Mouse (Mus musculus): ENCODE data around the gene Myo18a. TPM values are rescaled to one million over a fixed set of nuclear protein-coding genes. Genes with fewer than 3 reads are reported as not detected.
"Not testable (repeated sequence)": the region's sequence is repeated elsewhere in the genome, so short reads cannot be mapped to it uniquely, and the experiment has no call there.

The Myo18a gene
- 25.9 and 26.4 TPM in 2 replicates for polyA plus RNA-seq (2016; fragmentation: Nextera tagmentation; extraction: Ambion mirVana)

GRCm38 (mm10) chr11:77762783-77763672 is at the start of gene Myo18a:
TSS of gene Myo18a (plus strand) at chr11:77763246.
- H3K9me3 ChIP-seq, result no peaks in the 10 kb centered on the region
- peak within 1 kb of the TSS; percentile 97 for H3K27ac ChIP-seq
- WGBS, result 2% methylated on average over 71 of the region's 79 CpGs
- peak within 1 kb of the TSS; percentile 95 for H3K4me3 ChIP-seq
- H3K4me1 ChIP-seq, result peaks cover 60% of the 10 kb centered on the region
- H3K27me3 ChIP-seq (ENCODE audit: poor library complexity, severe bottlenecking), result peaks cover 45% of the 10 kb centered on the region
- DNase-seq (ENCODE audit: extremely low spot score, low spot score), result peak; percentile 83
- no peaks in the 10 kb centered on the region for H3K36me3 ChIP-seq (replicated peaks)

DNA sequence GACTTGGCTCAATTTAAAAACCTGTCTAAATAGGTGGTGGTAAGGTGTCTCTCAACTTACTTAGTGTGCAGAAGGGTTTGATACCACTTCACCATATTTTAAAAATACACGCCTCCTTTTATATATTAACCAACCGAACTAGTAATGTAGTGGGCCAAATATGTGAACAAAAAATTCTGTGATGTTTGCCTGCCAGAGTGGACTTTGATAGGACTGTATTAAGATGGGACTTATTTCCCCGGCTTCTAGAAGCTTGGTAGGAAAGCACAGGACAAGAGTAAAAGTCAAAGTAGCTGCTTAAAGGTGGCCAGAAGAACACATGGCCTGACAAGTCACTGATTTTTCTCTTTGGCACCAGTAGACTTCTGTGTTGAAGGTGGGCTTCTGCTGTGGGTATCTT is 49.3 kb upstream of the Myo18a start:
- no peaks in the 10 kb centered on the region for H3K9me3 ChIP-seq
- no peak overlapping the region for H3K4me3 ChIP-seq
- WGBS, result 97% methylated on average over 3 of the region's 3 CpGs
- peaks cover 58% of the 10 kb centered on the region for H3K36me3 ChIP-seq (replicated peaks)
- H3K4me1 ChIP-seq, result no peaks in the 10 kb centered on the region
- H3K27me3 ChIP-seq (ENCODE audit: poor library complexity, severe bottlenecking), result no peaks in the 10 kb centered on the region
- no peak for DNase-seq (ENCODE audit: extremely low spot score, low spot score)
- no peak overlapping the region for H3K27ac ChIP-seq

GRCm38 (mm10) chr11:77719055-77719454 is 44.0 kb upstream of the Myo18a start:
- H3K9me3 ChIP-seq, result no peaks in the 10 kb centered on the region
- H3K4me3 ChIP-seq, result no peak overlapping the region
- peaks cover 25% of the 10 kb centered on the region for H3K36me3 ChIP-seq (replicated peaks)
- no peak for DNase-seq (ENCODE audit: extremely low spot score, low spot score)
- WGBS, result 94% methylated on average over 2 of the region's 2 CpGs
- H3K27ac ChIP-seq, result no peak overlapping the region
- H3K4me1 ChIP-seq, result no peaks in the 10 kb centered on the region
- no peaks in the 10 kb centered on the region for H3K27me3 ChIP-seq (ENCODE audit: poor library complexity, severe bottlenecking)

DNA sequence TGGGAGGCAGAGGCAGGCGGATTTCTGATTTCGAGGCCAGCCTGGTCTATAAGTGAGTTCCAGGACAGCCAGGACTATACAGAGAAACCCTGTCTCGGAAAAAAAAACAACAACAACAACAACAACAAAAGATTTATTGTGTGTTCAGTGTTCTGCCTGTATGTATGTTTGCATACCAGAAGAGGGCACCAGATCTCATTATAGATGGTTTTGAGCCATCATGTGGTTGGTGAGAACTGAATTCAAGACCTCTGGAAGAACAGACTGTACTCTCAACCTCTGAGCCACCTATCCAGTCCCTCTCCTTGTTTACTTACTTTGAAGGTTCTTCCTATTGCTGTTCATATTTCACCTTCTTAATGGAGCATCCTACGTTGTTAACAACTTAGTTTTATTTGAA is 41.7 kb upstream of the Myo18a start:
- Histone ChIP-seq H3K4me1 (peaks cover 8% of the 10 kb centered on the region), H3K27ac (no peak overlapping the region), H3K4me3 (no peak overlapping the region), H3K9me3 (no peaks in the 10 kb centered on the region), H3K27me3 (ENCODE audit: poor library complexity, severe bottlenecking) (no peaks in the 10 kb centered on the region), H3K36me3 (replicated peaks) (peaks cover 20% of the 10 kb centered on the region)
- no peak for DNase-seq (ENCODE audit: extremely low spot score, low spot score)
- WGBS, result 89% methylated on average over 4 of the region's 4 CpGs

GRCm38 (mm10) chr11:77724766-77725165 is 38.3 kb upstream of the Myo18a start:
- no peak overlapping the region for H3K4me3 ChIP-seq
- DNase-seq (ENCODE audit: extremely low spot score, low spot score), result no peak
- no peaks in the 10 kb centered on the region for H3K9me3 ChIP-seq
- peaks cover 18% of the 10 kb centered on the region for H3K4me1 ChIP-seq
- no peak overlapping the region for H3K27ac ChIP-seq
- no peaks in the 10 kb centered on the region for H3K36me3 ChIP-seq (replicated peaks)
- WGBS, result 80% methylated on average over 7 of the region's 7 CpGs
- no peaks in the 10 kb centered on the region for H3K27me3 ChIP-seq (ENCODE audit: poor library complexity, severe bottlenecking)

DNA sequence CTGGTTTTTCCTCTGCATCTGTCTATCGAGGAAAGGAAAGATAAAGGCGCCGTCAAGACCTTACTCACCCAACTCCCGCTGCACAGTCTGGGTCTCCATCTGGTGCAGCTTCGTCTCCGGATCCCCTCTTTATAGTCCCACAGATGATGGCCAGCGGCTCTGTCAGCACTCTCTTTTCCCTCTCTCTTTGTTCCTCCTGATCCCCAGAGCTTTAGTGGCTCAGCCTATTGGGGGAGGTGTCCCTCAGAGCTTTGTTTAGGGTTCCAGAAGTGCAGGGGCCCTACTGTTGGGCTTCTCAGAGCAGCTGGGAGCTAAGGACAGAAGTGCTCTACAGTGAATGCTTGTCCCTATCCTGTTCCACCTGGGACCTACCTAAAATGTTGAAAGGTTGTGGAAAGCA is 37.9 kb upstream of the Myo18a start, which contains the start of gene Cryba1:
Gene Cryba1 (minus strand): TSS at position 101 of the 400 bp plus-strand sequence.
- no peak for DNase-seq (ENCODE audit: extremely low spot score, low spot score)
- H3K4me1 ChIP-seq, result peaks cover 18% of the 10 kb centered on the region
- H3K4me3 ChIP-seq, result no peak within 1 kb of the TSS
- no peak within 1 kb of the TSS for H3K27ac ChIP-seq
- no peaks in the 10 kb centered on the region for H3K36me3 ChIP-seq (replicated peaks)
- no peaks in the 10 kb centered on the region for H3K27me3 ChIP-seq (ENCODE audit: poor library complexity, severe bottlenecking)
- 54% methylated on average over 7 of the region's 7 CpGs for WGBS
- H3K9me3 ChIP-seq, result no peaks in the 10 kb centered on the region

DNA sequence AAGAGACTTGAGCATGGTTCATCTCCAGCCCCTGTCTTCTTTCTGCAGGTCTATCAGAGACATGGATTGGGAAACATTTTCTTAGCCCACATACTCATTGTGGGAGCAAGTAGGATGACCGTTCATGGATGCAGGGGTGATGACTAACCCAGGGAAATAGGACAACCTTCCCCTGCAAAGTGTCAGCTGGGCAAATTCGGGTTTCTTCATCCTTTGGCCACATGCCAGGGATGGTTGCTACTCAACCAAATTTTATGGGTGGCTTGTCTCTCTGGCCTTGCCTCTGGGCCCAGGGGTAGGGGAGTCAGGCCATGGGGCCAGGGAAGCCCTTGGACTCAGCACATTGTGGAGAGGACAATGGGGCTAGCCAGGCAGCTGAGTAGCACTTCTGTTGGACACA is 34.5 kb upstream of the Myo18a start:
- WGBS, result 68% methylated on average over 2 of the region's 2 CpGs
- Histone ChIP-seq H3K36me3 (replicated peaks) (no peaks in the 10 kb centered on the region), H3K27ac (peak overlapping the region; percentile 26), H3K4me1 (peaks cover 18% of the 10 kb centered on the region), H3K9me3 (no peaks in the 10 kb centered on the region), H3K4me3 (no peak overlapping the region), H3K27me3 (ENCODE audit: poor library complexity, severe bottlenecking) (no peaks in the 10 kb centered on the region)
- DNase-seq (ENCODE audit: extremely low spot score, low spot score), result no peak

DNA sequence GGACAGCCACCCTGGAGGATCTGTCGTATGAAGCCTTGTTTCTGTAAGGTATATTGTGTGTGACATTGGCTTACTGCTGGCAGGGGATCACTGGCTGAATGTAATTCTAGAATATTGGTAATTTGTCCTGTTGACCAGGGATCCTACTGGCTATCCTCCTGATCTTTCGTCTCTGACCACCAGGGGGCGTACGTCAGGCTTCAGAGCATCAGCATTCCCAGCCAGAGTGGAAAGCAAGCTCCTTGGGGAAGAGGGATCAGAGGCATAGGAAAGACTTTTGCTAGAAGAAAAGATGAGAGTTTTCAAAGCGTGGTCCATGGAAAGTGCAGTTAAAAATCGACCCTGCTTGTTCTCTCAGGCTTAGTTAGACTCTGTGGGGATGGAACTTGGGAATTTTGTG is 25.8 kb upstream of the Myo18a start:
- Histone ChIP-seq H3K27me3 (ENCODE audit: poor library complexity, severe bottlenecking) (no peaks in the 10 kb centered on the region), H3K27ac (no peak overlapping the region), H3K4me3 (no peak overlapping the region), H3K4me1 (no peaks in the 10 kb centered on the region), H3K9me3 (no peaks in the 10 kb centered on the region), H3K36me3 (replicated peaks) (no peaks in the 10 kb centered on the region)
- WGBS, result 1% methylated on average over 6 of the region's 6 CpGs
- DNase-seq (ENCODE audit: extremely low spot score, low spot score), result peak; percentile 86

- 49% methylated on average over 7 of the region's 7 CpGs for WGBS
- no peak for DNase-seq (ENCODE audit: extremely low spot score, low spot score)
These were observed 24.5 kb upstream of the Myo18a start for GRCm38 (mm10) chr11:77738555-77738954.

GRCm38 (mm10) chr11:77743966-77744365 is 19.1 kb upstream of the Myo18a start:
- H3K9me3 ChIP-seq, result no peaks in the 10 kb centered on the region
- no peak for DNase-seq (ENCODE audit: extremely low spot score, low spot score)
- H3K27ac ChIP-seq, result no peak overlapping the region
- H3K27me3 ChIP-seq (ENCODE audit: poor library complexity, severe bottlenecking), result no peaks in the 10 kb centered on the region
- H3K4me3 ChIP-seq, result no peak overlapping the region
- 34% methylated on average over 6 of the region's 6 CpGs for WGBS
- peaks cover 4% of the 10 kb centered on the region; the same call in 1 of the 2 replicates for H3K4me1 ChIP-seq
- H3K36me3 ChIP-seq (replicated peaks), result no peaks in the 10 kb centered on the region

More at GRCm38 (mm10) chr11:77738555-77738954, 24.5 kb upstream of the Myo18a start:
- Histone ChIP-seq H3K36me3 (replicated peaks) (no peaks in the 10 kb centered on the region), H3K4me1 (peaks cover 4% of the 10 kb centered on the region; the same call in 1 of the 2 replicates), H3K27me3 (ENCODE audit: poor library complexity, severe bottlenecking) (no peaks in the 10 kb centered on the region), H3K27ac (no peak overlapping the region), H3K9me3 (no peaks in the 10 kb centered on the region), H3K4me3 (no peak overlapping the region)

- Histone ChIP-seq H3K27me3 (ENCODE audit: poor library complexity, severe bottlenecking) (no peaks in the 10 kb centered on the region), H3K27ac (no peak overlapping the region), H3K4me3 (no peak overlapping the region), H3K4me1 (peaks cover 4% of the 10 kb centered on the region; the same call in 1 of the 2 replicates), H3K9me3 (no peaks in the 10 kb centered on the region), H3K36me3 (replicated peaks) (no peaks in the 10 kb centered on the region)
- WGBS, result 95% methylated on average over 4 of the region's 4 CpGs
- DNase-seq (ENCODE audit: extremely low spot score, low spot score), result no peak
These were observed 16.4 kb upstream of the Myo18a start for GRCm38 (mm10) chr11:77746652-77747051.

GRCm38 (mm10) chr11:77747103-77747502 is 15.9 kb upstream of the Myo18a start:
- not testable (repeated sequence) for H3K27me3 ChIP-seq (ENCODE audit: poor library complexity, severe bottlenecking); H3K4me1 ChIP-seq; H3K4me3 ChIP-seq; H3K9me3 ChIP-seq; H3K27ac ChIP-seq; DNase-seq (ENCODE audit: extremely low spot score, low spot score); H3K36me3 ChIP-seq (replicated peaks)
- WGBS, result 95% methylated on average over 13 of the region's 15 CpGs

DNA sequence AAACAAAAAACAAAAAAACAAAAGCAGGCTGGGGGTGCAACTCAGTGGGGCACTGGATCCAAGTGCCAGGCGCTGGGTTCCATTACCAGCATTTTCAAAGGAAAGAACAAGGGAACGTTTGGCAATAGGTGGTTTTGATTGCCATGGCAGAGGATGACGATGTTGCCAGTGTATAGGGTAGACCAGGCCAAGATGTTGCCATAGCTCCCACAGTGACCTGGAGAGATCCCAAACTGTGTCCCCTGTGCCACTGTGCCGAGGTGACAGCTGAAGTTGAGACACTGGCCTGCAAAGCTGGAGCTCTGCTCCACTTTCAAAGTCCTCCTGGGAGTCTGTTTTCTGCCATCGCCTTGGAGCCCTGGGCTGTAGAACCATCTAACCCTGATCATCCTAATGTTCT is 14.1 kb upstream of the Myo18a start:
- Histone ChIP-seq H3K36me3 (replicated peaks) (no peaks in the 10 kb centered on the region), H3K27me3 (ENCODE audit: poor library complexity, severe bottlenecking) (no peaks in the 10 kb centered on the region), H3K4me1 (no peaks in the 10 kb centered on the region), H3K9me3 (no peaks in the 10 kb centered on the region), H3K27ac (no peak overlapping the region), H3K4me3 (no peak overlapping the region)
- no peak for DNase-seq (ENCODE audit: extremely low spot score, low spot score)
- 85% methylated on average over 5 of the region's 5 CpGs for WGBS
